Mouse (Mus musculus) heart, adult 2 months (tissue): ENCODE results near the gene Gm20503.

Experiments used
- CTCF ChIP-seq: fragments of 200-600 bp; IDR thresholded peaks from 2 replicates; pipeline ENCODE4 v1.8.1; 2022; ENCODE audit warnings: antibody characterized with exemption, mild to moderate bottlenecking, moderate library complexity
- EP300 ChIP-seq: fragments of 200-500 bp; IDR thresholded peaks from 2 replicates; pipeline ENCODE4 v1.6.1; 2011; ENCODE audit warnings: low read depth, low read length, control low read depth; ENCODE audit not compliant: insufficient read depth

- TF ChIP-seq CTCF (no peak), EP300 (no peak)
Measured at GRCm38 (mm10) chr4:58961719-58962118, 41.3 kb upstream of the Gm20503 start.
